Mouse (Mus musculus): ENCODE data around the gene Phldb1.

Gene Phldb1

GRCm38 (mm10) chr9:44726431-44727146 lies 8.4 kb downstream of the Phldb1 start:
- no peak for DNase-seq

- DNase-seq: no peak
These were observed 10.3 kb downstream of the Phldb1 start for GRCm38 (mm10) chr9:44724665-44725064.

- no peak for DNase-seq
These were observed 10.8 kb downstream of the Phldb1 start for GRCm38 (mm10) chr9:44724223-44724622.

- no peak for DNase-seq
These were observed 11.4 kb downstream of the Phldb1 start for GRCm38 (mm10) chr9:44723521-44724041.

GRCm38 (mm10) chr9:44723008-44723407 lies 12.0 kb downstream of the Phldb1 start:
- no peak for DNase-seq

- DNase-seq: no peak
These were observed 12.4 kb downstream of the Phldb1 start for GRCm38 (mm10) chr9:44722575-44722974.

GRCm38 (mm10) chr9:44721877-44722186 lies 13.2 kb downstream of the Phldb1 start:
- DNase-seq: no peak

GRCm38 (mm10) chr9:44721154-44721876 lies 13.7 kb downstream of the Phldb1 start:
- peak; percentile 29 to 43 for DNase-seq

- DNase-seq: no peak
These were observed 14.4 kb downstream of the Phldb1 start for GRCm38 (mm10) chr9:44720358-44721153.

- no peak for DNase-seq
These were observed 15.2 kb downstream of the Phldb1 start for GRCm38 (mm10) chr9:44719632-44720357.

GRCm38 (mm10) chr9:44718937-44719631 lies 15.9 kb downstream of the Phldb1 start:
- no peak for DNase-seq

GRCm38 (mm10) chr9:44717822-44718242 lies 17.2 kb downstream of the Phldb1 start:
- no peak for DNase-seq

- DNase-seq: no peak
These were observed 17.8 kb downstream of the Phldb1 start for GRCm38 (mm10) chr9:44716997-44717821.

- no peak for DNase-seq
These were observed 19.2 kb downstream of the Phldb1 start for GRCm38 (mm10) chr9:44715705-44716362.

GRCm38 (mm10) chr9:44715109-44715508 lies 19.9 kb downstream of the Phldb1 start:
- DNase-seq: no peak

GRCm38 (mm10) chr9:44713574-44713973 lies 21.4 kb downstream of the Phldb1 start:
- DNase-seq: no peak

- no peak for DNase-seq
These were observed 21.9 kb downstream of the Phldb1 start for GRCm38 (mm10) chr9:44713080-44713479.

- no peak for DNase-seq
These were observed 23.4 kb downstream of the Phldb1 start for GRCm38 (mm10) chr9:44711602-44712001.

GRCm38 (mm10) chr9:44710213-44710612 lies 24.8 kb downstream of the Phldb1 start:
- no peak for DNase-seq

- DNase-seq: no peak
These were observed 25.4 kb downstream of the Phldb1 start for GRCm38 (mm10) chr9:44709600-44709999.

GRCm38 (mm10) chr9:44708925-44709324 lies 26.1 kb downstream of the Phldb1 start:
- no peak for DNase-seq
